Mouse (Mus musculus): ENCODE results near the gene Cep250. TPM values are rescaled to one million over a fixed set of nuclear protein-coding genes. Genes with fewer than 3 reads are reported as not detected.

The Cep250 gene
- total and polyA plus RNA-seq, 3 experiments, result 12.8 to 16.4 TPM; not detected in 1

- H3K27ac ChIP-seq (ENCODE audit: control insufficient read depth, low read depth, low read length), result no peak overlapping the region
- DNase-seq (ENCODE audit: low read depth, low spot score), result no peak
- TF ChIP-seq EP300 (IDR thresholded peaks at IDR 0.05; ENCODE audit: low read depth in 1 of 2, low read length in 2 of 2) (no peak), BHLHE40 (IDR thresholded peaks at IDR 0.05; ENCODE audit: borderline replicate concordance, low read depth, low read length) (no peak), GABPA (IDR thresholded peaks at IDR 0.05; ENCODE audit: low read depth, low read length) (no peak), TCF12 (IDR thresholded peaks at IDR 0.05; ENCODE audit: low read depth, low read length) (no peak), MXI1 (IDR thresholded peaks at IDR 0.05; ENCODE audit: low read depth, low read length) (no peak), SIN3A (IDR thresholded peaks at IDR 0.05; ENCODE audit: low read length) (no peak), TAL1 (IDR thresholded peaks at IDR 0.05; ENCODE audit: low read length) (no peak), MYB (IDR thresholded peaks at IDR 0.05; ENCODE audit: low read depth, low read length) (no peak), NRF1 (IDR thresholded peaks at IDR 0.05; ENCODE audit: insufficient read depth, low read depth, low read length, poor library complexity, severe bottlenecking) (no peak), E2F4 (IDR thresholded peaks at IDR 0.05; ENCODE audit: borderline replicate concordance, low read depth, low read length) (no peak), ETS1 (IDR thresholded peaks at IDR 0.05; ENCODE audit: low read depth, low read length) (no peak), MYC (IDR thresholded peaks at IDR 0.05; ENCODE audit: low read depth, low read length) (no peak), MAFK (IDR thresholded peaks at IDR 0.05; ENCODE audit: borderline replicate concordance, low read depth, low read length) (no peak), POLR2A (IDR thresholded peaks at IDR 0.05; ENCODE audit: control insufficient read depth in 1 of 2, insufficient read depth in 1 of 2, low read depth in 1 of 2, low read length in 2 of 2, poor library complexity in 1 of 2) (no peak), RCOR1 (IDR thresholded peaks at IDR 0.05; ENCODE audit: low read depth, low read length) (no peak), USF2 (IDR thresholded peaks at IDR 0.05; ENCODE audit: borderline replicate concordance in 1 of 2, insufficient read depth in 1 of 2, low read depth in 1 of 2, low read length in 2 of 2) (no peak), MEF2A (IDR thresholded peaks at IDR 0.05; ENCODE audit: extremely low read depth, insufficient replicate concordance, low read depth, low read length, poor library complexity, severe bottlenecking) (no peak)
- H3K36me3 ChIP-seq (ENCODE audit: control insufficient read depth in 1 of 2, insufficient read depth in 2 of 2, low read length in 2 of 2), result peaks cover 0 to 7% of the 10 kb centered on the region in 2 experiments; a peak in 2 of 4 replicates
- no peaks in the 10 kb centered on the region for H3K9me3 ChIP-seq (replicated peaks; ENCODE audit: insufficient read depth, low read length)
- no peaks in the 10 kb centered on the region; the same call in 1 of the 2 replicates for H3K79me2 ChIP-seq (ENCODE audit: control insufficient read depth, insufficient read depth, low read length, poor library complexity)
- no peak overlapping the region for H3K9ac ChIP-seq (ENCODE audit: control insufficient read depth, low read depth, low read length, poor library complexity, severe bottlenecking)
- no peaks in the 10 kb centered on the region; a peak in 1 of 4 replicates for H3K27me3 ChIP-seq (ENCODE audit: control insufficient read depth in 1 of 2, insufficient read depth in 2 of 2, low read length in 2 of 2)
- no peak overlapping the region for H3K4me3 ChIP-seq (ENCODE audit: control insufficient read depth in 1 of 2, insufficient read depth in 1 of 2, low read depth in 2 of 2, low read length in 2 of 2)
- H3K4me1 ChIP-seq (ENCODE audit: control insufficient read depth in 1 of 2, insufficient read depth in 2 of 2, low read length in 2 of 2), result peaks cover 7% of the 10 kb centered on the region in 2 experiments; a peak in 3 of 4 replicates
Measured at GRCm38 (mm10) chr2:155941697-155942442, 14.4 kb upstream of the Cep250 start.

- no peaks in the 10 kb centered on the region; the same call in 1 of the 2 replicates for H3K79me2 ChIP-seq (ENCODE audit: control insufficient read depth, insufficient read depth, low read length, poor library complexity)
- no peak overlapping the region for H3K4me3 ChIP-seq (ENCODE audit: control insufficient read depth in 1 of 2, insufficient read depth in 1 of 2, low read depth in 2 of 2, low read length in 2 of 2)
- peaks cover 0 to 18% of the 10 kb centered on the region in 2 experiments; a peak in 2 of 4 replicates for H3K36me3 ChIP-seq (ENCODE audit: control insufficient read depth in 1 of 2, insufficient read depth in 2 of 2, low read length in 2 of 2)
Measured at GRCm38 (mm10) chr2:155943463-155943862, 12.8 kb upstream of the Cep250 start.

More at GRCm38 (mm10) chr2:155943463-155943862, 12.8 kb upstream of the Cep250 start:
- no peak overlapping the region for H3K9ac ChIP-seq (ENCODE audit: control insufficient read depth, low read depth, low read length, poor library complexity, severe bottlenecking)
- no peaks in the 10 kb centered on the region for H3K27me3 ChIP-seq (ENCODE audit: control insufficient read depth in 1 of 2, insufficient read depth in 2 of 2, low read length in 2 of 2)
- peaks cover 9 to 18% of the 10 kb centered on the region in 2 experiments for H3K4me1 ChIP-seq (ENCODE audit: control insufficient read depth in 1 of 2, insufficient read depth in 2 of 2, low read length in 2 of 2)
- TF ChIP-seq ZMIZ1 (IDR thresholded peaks at IDR 0.05; ENCODE audit: low read depth, low read length) (no peak), MYB (IDR thresholded peaks at IDR 0.05; ENCODE audit: low read depth, low read length) (no peak), TBP (IDR thresholded peaks at IDR 0.05; ENCODE audit: low read depth, low read length) (no peak), ETS1 (IDR thresholded peaks at IDR 0.05; ENCODE audit: low read depth, low read length) (no peak), MAZ (IDR thresholded peaks at IDR 0.05; ENCODE audit: low read depth, low read length) (no peak), GATA1 (IDR thresholded peaks at IDR 0.05; ENCODE audit: low read depth, low read length) (no peak), RCOR1 (IDR thresholded peaks at IDR 0.05; ENCODE audit: low read depth, low read length) (no peak), ELF1 (IDR thresholded peaks at IDR 0.05; ENCODE audit: low read depth, low read length) (no peak), MXI1 (IDR thresholded peaks at IDR 0.05; ENCODE audit: low read depth, low read length) (no peak)
- no peak for DNase-seq (ENCODE audit: low read depth, low spot score)
- no peak overlapping the region for H3K27ac ChIP-seq (ENCODE audit: control insufficient read depth, low read depth, low read length)
- no peaks in the 10 kb centered on the region for H3K9me3 ChIP-seq (replicated peaks; ENCODE audit: insufficient read depth, low read length)
